Mouse (Mus musculus) cerebellum, postnatal 14 days (tissue): ENCODE data around the gene Txndc5.

Experiments used
- DNase-seq, 2 experiments: peaks; one replicate each; pipeline ENCODE4 v3.0.0; 2021; ENCODE audit warnings: mixed read lengths in 2 of 2

The Txndc5 gene

GRCm38 (mm10) chr13:38528687-38529294 lies at the start of gene Txndc5:
Txndc5 (minus strand) TSS chr13:38528824.
- peak in 1 of 2 experiments; percentile 17 for DNase-seq

- DNase-seq, result no peak
Observed at GRCm38 (mm10) chr13:38574668-38575067, 46.0 kb upstream of the Txndc5 start.

GRCm38 (mm10) chr13:38573281-38573680 lies 44.7 kb upstream of the Txndc5 start:
- DNase-seq, result no peak

GRCm38 (mm10) chr13:38565245-38565644 lies 36.6 kb upstream of the Txndc5 start:
- DNase-seq, result no peak

- no peak for DNase-seq
Observed at GRCm38 (mm10) chr13:38554611-38555010, 26.0 kb upstream of the Txndc5 start.

GRCm38 (mm10) chr13:38554210-38554609 lies 25.6 kb upstream of the Txndc5 start:
- DNase-seq, result no peak

- DNase-seq, result no peak
Observed at GRCm38 (mm10) chr13:38548681-38549080, 20.1 kb upstream of the Txndc5 start.

- no peak for DNase-seq
Observed at GRCm38 (mm10) chr13:38547717-38548116, 19.1 kb upstream of the Txndc5 start.

GRCm38 (mm10) chr13:38546754-38547153 lies 18.1 kb upstream of the Txndc5 start:
- no peak for DNase-seq

- DNase-seq, result no peak
Observed at GRCm38 (mm10) chr13:38545460-38545859, 16.8 kb upstream of the Txndc5 start.

- DNase-seq, result no peak
Observed at GRCm38 (mm10) chr13:38544769-38545445, 16.3 kb upstream of the Txndc5 start.

- no peak for DNase-seq
Observed at GRCm38 (mm10) chr13:38543455-38544125, 15.0 kb upstream of the Txndc5 start.

- no peak for DNase-seq
Observed at GRCm38 (mm10) chr13:38539192-38539900, 10.7 kb upstream of the Txndc5 start.

- no peak for DNase-seq
Observed at GRCm38 (mm10) chr13:38537521-38537920, 8.9 kb upstream of the Txndc5 start.

- no peak for DNase-seq
Observed at GRCm38 (mm10) chr13:38534731-38535130, 6.1 kb upstream of the Txndc5 start.

- no peak for DNase-seq
Observed at GRCm38 (mm10) chr13:38534016-38534415, 5.4 kb upstream of the Txndc5 start.

- no peak for DNase-seq
Observed at GRCm38 (mm10) chr13:38533461-38533860, 4.8 kb upstream of the Txndc5 start.

GRCm38 (mm10) chr13:38531498-38531897 lies 2.9 kb upstream of the Txndc5 start:
- no peak for DNase-seq

GRCm38 (mm10) chr13:38529576-38529975 lies 952 bp upstream of the Txndc5 start:
- no peak for DNase-seq

GRCm38 (mm10) chr13:38527797-38528650 lies 600 bp downstream of the Txndc5 start:
- DNase-seq, result peak; percentile 86 to 91

- DNase-seq, result no peak
Observed at GRCm38 (mm10) chr13:38527041-38527796, 1.4 kb downstream of the Txndc5 start.

GRCm38 (mm10) chr13:38526116-38526515 lies 2.5 kb downstream of the Txndc5 start:
- DNase-seq, result no peak
